Mouse (Mus musculus) Muller cell, postnatal 12 days (primary cell): ENCODE data around the gene Tcp11.

Source experiments
- DNase-seq: peaks from one replicate; pipeline ENCODE4 v3.0.0-alpha.2; 2015; ENCODE audit errors: inconsistent ontology term

Gene Tcp11

DNA sequence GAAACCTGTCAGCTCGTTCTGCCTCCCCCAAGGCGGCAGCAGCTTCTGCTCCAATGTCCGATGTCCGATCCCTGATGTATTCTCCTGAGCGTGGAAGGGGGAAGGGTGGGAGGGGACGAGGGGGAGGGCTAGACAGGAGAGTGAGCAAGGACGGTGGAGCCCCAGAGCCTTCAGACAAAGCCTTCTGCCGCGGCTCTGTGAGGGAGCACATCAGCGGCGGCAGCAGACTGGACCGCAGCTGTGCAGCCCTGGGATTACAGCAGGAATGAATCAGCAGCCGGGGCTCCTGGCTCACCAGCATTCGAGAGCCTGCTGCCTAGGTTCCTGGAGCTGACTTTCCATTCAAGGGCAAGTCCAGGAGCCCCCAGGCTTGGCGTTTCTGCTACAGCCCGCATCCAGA, 39.8 kb downstream of the Tcp11 start:
- DNase-seq = peak; percentile 66

GRCm38 (mm10) chr17:28036813-28037756, 43.4 kb downstream of the Tcp11 start:
- DNase-seq = peak; percentile 46

DNA sequence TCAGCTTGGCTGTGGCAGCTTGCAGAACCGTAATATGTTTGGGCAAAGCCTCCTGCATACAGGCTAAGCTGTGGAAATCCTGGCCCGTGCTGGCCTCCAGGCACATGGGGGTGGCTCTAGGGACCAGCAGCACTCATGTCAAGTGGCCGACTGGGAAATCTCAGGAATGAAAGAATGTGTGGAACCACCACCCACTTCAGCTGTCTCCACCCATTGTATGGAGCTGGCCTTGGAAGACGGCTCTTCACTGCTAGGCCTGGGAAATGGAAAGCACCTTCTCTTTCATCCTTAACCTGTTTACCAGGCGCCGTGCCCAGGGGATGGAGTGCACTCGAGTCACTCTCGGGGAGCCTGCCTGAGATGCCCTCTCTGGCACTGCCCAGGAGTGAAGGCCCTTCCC, 45.5 kb downstream of the Tcp11 start:
- DNase-seq = peak; percentile 36

GRCm38 (mm10) chr17:28033046-28033580, 47.3 kb downstream of the Tcp11 start:
- no peak for DNase-seq

DNA sequence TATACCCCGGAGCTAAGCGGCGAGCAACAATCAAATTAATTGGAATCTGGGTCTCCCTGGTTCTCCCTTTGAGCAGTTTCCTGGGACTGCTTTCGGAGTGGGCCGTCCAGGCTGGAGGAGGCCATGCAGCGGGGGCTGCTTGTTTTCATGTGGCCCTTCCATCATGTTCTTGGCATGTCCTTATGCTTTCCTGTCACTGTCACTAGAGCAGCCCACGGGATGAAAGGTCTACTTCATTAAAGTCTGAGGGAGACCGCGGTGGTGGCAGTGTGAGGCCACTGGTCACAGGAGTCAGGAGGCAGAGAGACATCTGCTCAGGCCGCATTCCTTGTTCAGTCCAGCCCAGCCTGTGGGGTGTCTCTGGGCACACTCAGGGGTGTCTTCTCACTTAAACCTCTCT, 48.2 kb downstream of the Tcp11 start:
- no peak for DNase-seq

GRCm38 (mm10) chr17:28031281-28031941, 49.0 kb downstream of the Tcp11 start:
- no peak for DNase-seq

- DNase-seq = no peak
Measured at GRCm38 (mm10) chr17:28030446-28030845, 50.0 kb downstream of the Tcp11 start.

DNA sequence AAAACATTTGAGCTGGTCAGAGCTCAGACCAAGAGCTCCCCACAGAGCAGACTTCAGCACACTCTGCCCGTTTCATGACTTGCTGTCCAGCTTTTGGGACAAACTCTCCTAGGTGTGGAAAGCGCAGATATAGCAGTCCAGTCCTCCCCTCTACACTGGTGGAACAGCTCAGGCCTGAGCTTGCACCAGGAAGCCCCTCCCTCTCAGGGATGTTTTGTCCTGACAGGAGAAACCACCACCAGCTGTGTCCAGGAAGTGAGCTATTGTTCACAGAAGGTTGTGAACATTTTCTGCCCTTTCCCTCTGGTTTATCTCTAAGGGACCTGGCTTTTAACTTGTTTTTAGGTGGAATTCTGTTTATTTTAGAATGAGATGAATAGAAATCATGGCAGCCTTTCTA, 51.1 kb downstream of the Tcp11 start:
- DNase-seq = no peak

DNA sequence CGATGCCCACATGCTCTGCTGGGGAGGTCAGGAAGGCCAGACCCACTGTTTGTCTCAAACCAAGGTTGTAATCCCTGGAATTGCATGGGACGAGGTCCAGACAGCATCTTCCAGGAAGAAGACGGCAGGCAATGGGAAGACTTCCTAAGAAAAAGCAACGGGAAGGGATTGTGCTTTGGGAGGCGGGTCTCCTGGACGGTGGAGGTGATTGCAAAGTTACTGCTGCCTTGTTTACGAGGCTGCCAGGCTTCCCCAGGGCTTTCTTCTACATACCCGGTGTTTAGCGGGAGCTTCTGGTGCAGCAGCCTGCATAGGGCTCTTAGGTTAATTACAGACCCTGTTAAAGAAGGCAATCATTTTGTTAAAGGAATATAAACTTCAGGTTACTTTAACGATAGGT, 52.2 kb downstream of the Tcp11 start:
- no peak for DNase-seq

- DNase-seq = no peak
Measured at GRCm38 (mm10) chr17:28027197-28027596, 53.2 kb downstream of the Tcp11 start.

DNA sequence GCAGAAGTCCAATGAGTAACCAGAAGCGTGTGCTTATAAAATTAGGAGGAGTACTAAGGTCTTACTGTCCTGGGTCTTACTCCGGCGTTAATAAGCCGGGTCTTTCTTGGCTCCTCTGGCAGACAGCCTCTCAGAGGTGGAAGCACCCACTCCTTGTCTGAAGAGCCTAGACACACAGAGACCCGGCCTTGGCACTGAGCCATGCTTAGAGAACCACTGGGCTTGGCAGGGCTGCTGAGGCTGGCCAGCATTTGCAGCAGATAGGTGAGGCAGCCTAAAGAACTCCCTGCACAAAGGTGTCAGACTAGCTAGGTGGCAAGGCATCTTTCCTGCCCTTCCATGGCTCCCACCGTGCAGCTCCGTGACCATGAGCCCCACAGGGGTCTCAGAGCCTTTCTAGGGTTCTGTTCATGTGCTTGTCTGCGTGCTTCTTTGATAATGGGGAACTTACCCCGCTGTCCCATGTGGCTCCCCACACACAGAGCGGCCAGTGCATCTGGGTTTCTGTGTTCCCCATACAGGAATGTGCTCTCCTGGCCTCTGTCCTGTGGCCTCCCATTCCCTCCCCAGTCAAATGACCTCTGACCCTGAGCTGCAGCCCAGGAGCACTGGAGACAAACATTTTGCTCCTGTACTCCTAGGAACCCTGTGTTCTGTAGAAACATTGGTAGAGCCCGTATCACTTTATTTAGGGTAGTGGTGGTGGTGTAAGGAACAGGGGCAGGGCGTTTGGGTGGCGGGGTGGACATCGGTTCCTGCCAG, 54.1 kb downstream of the Tcp11 start:
- DNase-seq = peak; percentile 48

- peak; percentile 59 for DNase-seq
Measured at GRCm38 (mm10) chr17:28025541-28025961, 54.9 kb downstream of the Tcp11 start.

- no peak for DNase-seq
Measured at GRCm38 (mm10) chr17:28022854-28023655, 57.4 kb downstream of the Tcp11 start.

- no peak for DNase-seq
Measured at GRCm38 (mm10) chr17:28021911-28022310, 58.5 kb downstream of the Tcp11 start.

GRCm38 (mm10) chr17:28019785-28020696, 60.4 kb downstream of the Tcp11 start:
- peak; percentile 75 for DNase-seq

DNA sequence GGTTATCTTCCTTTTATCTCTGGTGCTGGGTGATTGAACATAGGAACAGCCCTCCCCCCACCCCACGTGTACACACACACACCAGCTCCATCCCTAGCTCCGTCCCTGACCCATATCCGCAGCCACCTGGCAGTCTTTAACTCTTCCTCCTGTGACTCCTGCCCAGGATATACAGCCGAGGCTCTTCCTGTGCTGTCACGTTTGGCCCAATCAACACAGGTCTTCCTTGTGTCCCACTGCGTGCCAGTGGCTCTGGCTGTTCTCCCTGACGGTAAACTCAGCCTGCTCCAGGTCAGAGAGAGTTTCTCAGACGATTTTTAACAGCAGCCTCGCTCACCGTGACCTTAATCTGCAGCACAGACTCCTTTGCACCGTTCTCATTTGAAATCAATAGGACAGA, 61.7 kb downstream of the Tcp11 start:
- DNase-seq = no peak

- DNase-seq = no peak
Measured at GRCm38 (mm10) chr17:28018344-28018743, 62.1 kb downstream of the Tcp11 start.
